24 mouse cellular contexts compared by ENCODE assay signal in genomic region chr5:149551179-149551578, GRCm38 (mm10). TPM values are rescaled to one million over a fixed set of nuclear protein-coding genes. Genes with fewer than 3 reads are reported as not detected.
DNase-seq lines count a peak whose midpoint lies in the region; ATAC-seq and TF ChIP-seq lines count a peak whose summit lies in the region.
"Had no signal": no experiment of that assay in that cellular context is flagged by ENCODE, and none has a peak within 500 bp of the region (broad histone marks: within the 10 kb centered on the region; RNA-seq: fewer than 3 reads in every experiment).

No protein-coding gene starts in this region.

- H3K4me1 ChIP-seq in heart, embryonic 13.5 days, result no peaks in the 10 kb centered on the region
- peaks cover 53% of the 10 kb centered on the region for H3K4me1 ChIP-seq in E14TG2a.4 (replicated peaks; ENCODE audit: low read depth, low read length)
- H3K4me1 ChIP-seq: forebrain, embryonic 13.5 days; intestine, embryonic 15.5 days had no signal

- no peak overlapping the region for H3K27ac ChIP-seq in heart, embryonic 13.5 days (replicated peaks)
- H3K27ac ChIP-seq: forebrain, embryonic 13.5 days; hindbrain, embryonic 14.5 days; intestine, embryonic 15.5 days had no signal

- H3K4me2 ChIP-seq in heart, embryonic 13.5 days, result 0 out of 2 replicates have a peak overlapping the region, but pooled peaks have one; percentile 27
- H3K4me2 ChIP-seq: forebrain, embryonic 13.5 days; hindbrain, embryonic 14.5 days; intestine, embryonic 15.5 days had no signal

- no peak for TF ChIP-seq CTCF in E14TG2a.4 (conservative IDR thresholded peaks at IDR 0.05; ENCODE audit: low read length)

- intact Hi-C loops in heart, postnatal 14 days (cut with DNase I), result no loop called here

- H3K27me3 ChIP-seq in heart, embryonic 13.5 days (replicated peaks), result no peaks in the 10 kb centered on the region
- no peaks in the 10 kb centered on the region for H3K27me3 ChIP-seq in E14TG2a.4 (ENCODE audit: insufficient read depth, low read length)
- H3K27me3 ChIP-seq: CH12.LX; forebrain, embryonic 13.5 days; intestine, embryonic 15.5 days had no signal

- 48% methylated on average over 10 of the region's 10 CpGs for whole genome bisulfite sequencing in heart, embryonic 13.5 days

- H3K36me3 ChIP-seq in heart, embryonic 13.5 days, result no peaks in the 10 kb centered on the region
- no peaks in the 10 kb centered on the region for H3K36me3 ChIP-seq in E14TG2a.4 (ENCODE audit: insufficient read depth, low read length)
- H3K36me3 ChIP-seq: intestine, embryonic 15.5 days had no signal

- peaks cover 10% of the 10 kb centered on the region; the same call in 1 of the 2 replicates for H3K9me3 ChIP-seq in heart, embryonic 13.5 days
- peaks cover 9% of the 10 kb centered on the region for H3K9me3 ChIP-seq in E14TG2a.4 (ENCODE audit: low read length)
- H3K9me3 ChIP-seq: intestine, embryonic 15.5 days had no signal

- H3K9ac ChIP-seq in heart, embryonic 13.5 days, result no peak overlapping the region
- H3K9ac ChIP-seq: forebrain, embryonic 13.5 days; forebrain, postnatal 0 days; hindbrain, embryonic 14.5 days; intestine, embryonic 15.5 days had no signal

- no peak overlapping the region for H3K4me3 ChIP-seq in heart, embryonic 13.5 days
- H3K4me3 ChIP-seq in E14TG2a.4 (replicated peaks; ENCODE audit: low read length), result peak overlapping the region; percentile 46
- H3K4me3 ChIP-seq: forebrain, embryonic 13.5 days; intestine, embryonic 15.5 days had no signal

- DNase-seq in heart, postnatal 14 days, result no peak
- DNase-seq in ES-CJ7 (ENCODE audit: low read depth, low spot score), result peak; percentile 29
- no peak for DNase-seq in left cerebral cortex, adult 9 months (ENCODE audit: low spot score in 2 of 2)
- DNase-seq in thymus, postnatal 14 days, result no peak
- DNase-seq: adrenal gland, adult 2 months; adrenal gland, postnatal 25 days; cerebellum, adult 11 months; cerebellum, adult 8-10 months; cerebellum, postnatal 14 days; forebrain, postnatal 0 days; gastrocnemius, postnatal 25 days; heart, adult 11 months; kidney, adult 2 months had no signal

- ATAC-seq in heart, embryonic 13.5 days (ENCODE audit: extremely low read depth, insufficient number of reproducible peaks, low FRiP score, low TSS enrichment), result no peak
- ATAC-seq in granulocyte monocyte progenitor cell, adult 5-6 weeks (replicated peaks; ENCODE audit: poor library complexity, severe bottlenecking), result 0 out of 2 replicates have a peak, but pooled peaks have one; percentile 48
- ATAC-seq: activated CD4-positive, CD25-positive, alpha-beta regulatory T cell, adult 4 months; forebrain, embryonic 13.5 days; forebrain, postnatal 0 days; intestine, embryonic 15.5 days had no signal

RNA-seq across cellular contexts. Expression of gene Wdr95, which starts 22.7 kb away (rescaled TPM):
- polyA plus RNA-seq in heart, embryonic 13.5 days (2015; fragmentation: Nextera tagmentation; extraction: Ambion mirVana), result not detected in 2 replicates
- not detected for total RNA-seq in heart, postnatal 14 days (2021)
- not detected in 2 replicates for total RNA-seq in granulocyte monocyte progenitor cell, adult 5-6 weeks (2014; fragmentation: Nextera tagmentation)
- total RNA-seq in granulocyte monocyte progenitor cell, adult 5-6 weeks (2017), result not detected in 2 replicates
- total RNA-seq: adrenal gland, adult 2 months; adrenal gland, postnatal 25 days; CH12.LX; gastrocnemius, adult 18-20 months; gastrocnemius, postnatal 25 days; hematopoietic stem cell, adult 5-6 weeks; MEL had no signal
- polyA plus RNA-seq: activated CD4-positive, CD25-positive, alpha-beta regulatory T cell, adult 4 months; adrenal gland, adult 2 months; intestine, embryonic 15.5 days had no signal
